Mouse (Mus musculus): ENCODE data around the gene C9. TPM values are rescaled to one million over a fixed set of nuclear protein-coding genes. Genes with fewer than 3 reads are reported as not detected.

C9 gene
- polyA plus RNA-seq, 1 experiment, result 0.06 TPM

DNA sequence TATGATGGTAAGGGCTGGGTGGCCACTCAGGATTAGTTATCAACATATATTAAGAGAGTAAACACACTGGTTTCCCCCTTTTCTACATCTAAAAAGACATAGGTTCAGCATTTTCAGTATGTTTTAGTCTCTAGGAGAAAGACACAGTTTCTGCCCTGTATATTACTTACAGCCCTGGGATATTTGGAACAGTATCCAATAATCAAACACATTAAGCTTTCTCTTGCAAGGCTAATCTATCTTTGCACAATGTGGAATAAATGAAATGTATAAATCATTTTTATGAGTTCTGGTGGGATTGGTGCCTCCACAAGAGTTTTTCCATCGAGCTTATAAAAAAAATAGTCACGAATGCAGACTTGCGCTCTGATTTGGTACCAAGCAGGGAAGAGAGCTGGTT lies 24.3 kb downstream of the C9 start:
- no peak for DNase-seq (ENCODE audit: low spot score)

DNA sequence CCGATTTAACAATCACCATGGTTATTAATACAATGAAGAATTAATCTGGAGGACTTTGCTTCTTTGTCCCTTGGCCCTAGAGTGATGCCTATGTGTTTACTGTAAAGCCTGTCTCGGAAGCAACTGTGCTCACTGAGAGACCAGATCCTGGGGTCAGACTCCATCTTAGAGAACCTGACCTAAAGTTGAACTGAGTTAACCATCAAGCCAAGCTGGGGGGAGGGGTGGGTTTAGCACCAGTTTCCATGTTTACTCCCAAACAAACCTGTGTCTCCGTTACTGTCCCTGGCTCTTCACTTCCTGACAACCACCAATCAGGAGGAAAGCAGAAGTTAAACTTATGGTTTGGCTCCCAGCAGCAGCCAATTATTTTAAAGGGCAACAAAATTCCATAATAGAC lies 38.4 kb downstream of the C9 start:
- no peak for DNase-seq (ENCODE audit: low spot score)

DNA sequence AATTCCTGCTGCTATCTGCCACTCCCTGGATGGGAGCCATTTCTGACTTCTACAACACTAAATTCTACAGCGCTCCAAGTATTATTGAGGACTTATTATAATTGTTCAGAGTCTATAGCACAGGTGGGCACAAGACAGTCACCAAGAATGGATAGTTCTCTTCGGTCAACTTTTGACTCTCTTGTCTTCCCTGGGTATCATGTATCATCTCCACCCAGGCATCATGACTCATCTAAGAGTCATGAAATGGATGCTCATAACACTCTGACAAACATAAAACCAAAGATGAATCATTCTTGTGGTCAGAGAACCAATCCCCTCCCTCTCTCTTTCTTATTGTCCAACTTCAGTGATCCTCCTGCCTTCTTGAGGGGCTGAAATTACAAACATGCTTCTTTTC lies 47.3 kb downstream of the C9 start:
- no peak for DNase-seq (ENCODE audit: low spot score)

DNA sequence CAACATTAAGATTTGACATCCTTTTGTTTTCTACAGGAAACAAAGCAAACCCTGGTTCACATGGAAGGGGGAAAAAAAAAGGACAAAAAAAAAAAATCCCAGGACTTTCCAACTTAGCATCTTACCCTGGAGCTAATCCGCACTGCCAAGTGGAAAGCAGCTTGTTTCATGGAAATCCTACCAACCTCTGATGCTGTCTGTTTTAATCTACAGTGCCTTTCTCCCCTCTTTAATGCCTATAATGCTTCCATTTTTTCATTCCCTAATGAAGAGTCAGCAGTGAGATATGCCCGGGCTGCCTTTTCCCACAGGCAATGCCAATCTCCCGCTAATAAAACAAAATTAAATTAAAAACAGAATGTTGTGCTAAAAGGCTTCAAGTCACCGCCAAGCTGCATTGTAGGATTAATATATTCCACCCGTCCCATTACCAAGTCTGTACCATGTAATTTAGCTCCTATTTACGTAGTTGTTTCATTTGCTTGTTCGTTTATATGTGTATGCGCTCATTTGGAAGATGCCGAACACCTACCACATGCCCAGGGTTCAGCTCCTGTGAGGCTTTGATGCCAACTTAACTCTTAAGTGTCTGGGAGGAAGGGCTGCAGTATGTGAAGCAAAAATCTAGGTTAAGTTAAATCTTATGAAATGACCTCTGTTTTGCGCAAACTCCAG lies 53.4 kb downstream of the C9 start:
- no peak for DNase-seq (ENCODE audit: low spot score)

DNA sequence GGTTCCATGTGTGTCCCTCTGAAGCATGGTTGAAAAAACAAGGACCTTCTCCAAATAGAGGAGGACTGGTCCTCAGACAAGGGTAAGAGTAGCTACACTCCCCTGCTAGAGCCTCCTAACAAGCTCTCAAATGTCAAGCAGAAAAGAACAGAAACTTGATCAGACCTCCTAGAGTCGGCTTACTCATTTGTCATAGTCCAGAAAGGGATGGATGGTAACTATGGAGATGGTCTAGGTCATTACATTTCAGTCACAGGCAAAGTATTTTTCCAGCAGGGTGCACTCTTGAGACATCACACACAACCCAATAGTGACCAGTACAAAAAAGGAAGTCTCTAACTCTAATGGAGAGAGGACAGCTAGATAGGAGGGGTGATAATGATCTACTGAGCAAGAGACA lies 55.7 kb downstream of the C9 start:
- DNase-seq (ENCODE audit: low spot score), result no peak

DNA sequence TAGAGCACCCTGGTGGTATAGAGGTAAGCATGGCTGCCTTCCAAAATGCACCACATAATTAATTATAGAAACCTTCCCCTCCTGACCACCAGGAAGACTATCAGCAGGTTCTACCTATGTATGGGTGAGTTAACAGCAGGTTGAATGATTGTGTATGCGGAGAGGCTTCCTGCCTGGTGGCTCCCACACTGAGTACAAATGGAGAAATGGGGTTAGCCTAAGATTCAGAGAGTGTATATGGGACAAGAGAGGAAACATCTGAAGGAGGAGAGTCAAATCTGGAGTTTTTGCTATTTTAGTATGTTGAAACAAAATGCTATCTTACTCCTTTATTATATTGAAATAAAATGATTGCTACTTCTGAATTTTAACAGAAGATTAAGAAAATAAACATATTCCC lies 72.4 kb downstream of the C9 start:
- no peak for DNase-seq (ENCODE audit: low spot score)

DNA sequence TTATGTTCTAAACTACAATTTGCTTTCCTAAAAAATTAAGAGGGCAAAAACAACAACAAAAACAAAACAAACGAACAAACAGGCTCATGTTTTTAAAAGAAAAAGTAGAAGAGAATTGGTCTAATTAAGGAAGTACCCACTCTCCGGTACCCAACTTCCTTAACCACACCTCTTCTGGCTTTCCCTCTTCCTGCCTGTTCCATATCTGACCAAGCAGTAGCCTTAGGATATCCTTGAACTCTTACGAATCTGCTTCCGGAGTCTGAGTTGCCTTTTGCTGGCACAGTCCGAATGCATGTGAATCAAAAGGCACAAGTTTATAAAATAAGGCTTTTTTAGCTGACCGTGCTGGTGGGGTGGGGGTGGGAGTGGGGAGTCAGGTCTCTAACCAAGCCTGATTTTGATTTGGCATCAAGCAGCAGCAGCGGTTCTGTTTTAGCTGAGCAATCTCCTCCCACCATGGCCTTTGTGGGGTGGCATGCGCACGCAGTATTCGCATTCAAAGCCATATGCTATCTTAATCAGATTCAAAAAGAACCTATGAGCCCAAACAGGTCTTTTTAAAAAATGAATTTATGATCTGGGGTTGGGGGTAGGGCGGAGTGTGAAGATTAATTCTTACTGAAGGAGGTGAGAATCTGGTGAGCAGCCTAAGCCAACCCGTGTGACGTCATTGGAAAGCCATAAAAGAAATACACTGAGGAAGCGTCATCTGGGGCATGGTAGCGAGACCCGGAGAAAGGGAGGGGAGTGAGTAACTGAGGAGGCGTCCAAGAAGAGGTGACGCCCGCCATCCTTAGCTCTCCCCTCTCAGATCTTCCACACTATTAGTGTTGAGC lies 74.5 kb downstream of the C9 start:
- DNase-seq (ENCODE audit: low spot score), result no peak

DNA sequence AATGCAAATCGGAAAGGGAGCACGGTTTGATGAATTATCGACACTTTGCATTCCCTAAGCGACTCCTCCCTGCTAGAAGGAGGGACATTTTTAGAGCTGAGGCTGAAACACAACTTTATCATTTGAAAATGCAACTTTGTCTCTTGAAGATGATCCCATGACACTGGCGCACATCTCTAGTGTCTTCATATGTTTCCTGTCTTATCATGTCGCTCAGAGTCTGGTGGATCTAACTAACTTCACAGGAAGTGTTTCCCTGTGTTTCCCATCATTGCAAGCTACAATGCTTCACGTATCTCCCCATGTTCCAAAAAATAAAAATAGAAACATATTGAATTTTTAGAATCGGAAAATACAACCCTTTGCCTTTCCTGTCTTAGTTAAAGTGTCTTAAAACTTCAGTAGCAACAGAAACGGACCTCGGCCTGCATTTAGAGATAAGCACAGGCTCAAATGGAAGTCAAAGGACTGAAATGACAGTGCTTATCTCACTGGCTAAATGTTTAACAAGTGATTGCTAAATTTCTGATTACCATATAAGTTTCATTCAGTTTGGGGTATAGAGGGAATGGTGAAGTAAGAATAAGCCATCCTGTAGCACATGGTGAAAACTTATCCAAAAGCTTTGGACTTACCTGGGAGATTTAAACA lies 75.5 kb downstream of the C9 start:
- no peak for DNase-seq (ENCODE audit: low spot score)

DNA sequence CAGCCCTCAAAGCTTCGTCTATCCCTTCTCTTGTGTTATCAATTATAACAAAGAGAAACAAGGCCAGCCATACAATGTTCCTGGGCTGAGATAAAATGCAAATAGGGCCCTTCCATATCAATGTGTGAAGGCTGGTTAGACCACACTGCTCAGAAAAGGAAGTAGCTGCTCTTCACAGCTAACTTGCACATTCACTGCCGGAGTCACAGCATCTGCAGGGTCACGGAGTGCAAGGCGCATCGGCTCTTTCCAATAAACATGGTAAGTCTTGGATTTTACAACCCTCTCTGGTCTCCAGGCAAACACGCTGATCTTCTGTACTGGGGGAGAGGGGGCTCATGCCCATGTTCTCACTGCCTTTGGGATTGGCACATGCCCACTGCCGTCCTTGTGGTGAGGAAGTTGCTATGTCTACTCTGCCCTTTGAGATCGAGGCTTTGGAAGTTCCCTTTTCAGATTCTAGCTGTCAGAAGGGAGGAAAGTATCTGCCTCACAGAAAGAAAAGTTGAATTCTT lies 77.6 kb downstream of the C9 start, which contains the start of gene Fyb:
Gene Fyb, plus strand, starts transcription at position 201 of the 515 bp plus-strand sequence.
- DNase-seq (ENCODE audit: low spot score), result no peak

DNA sequence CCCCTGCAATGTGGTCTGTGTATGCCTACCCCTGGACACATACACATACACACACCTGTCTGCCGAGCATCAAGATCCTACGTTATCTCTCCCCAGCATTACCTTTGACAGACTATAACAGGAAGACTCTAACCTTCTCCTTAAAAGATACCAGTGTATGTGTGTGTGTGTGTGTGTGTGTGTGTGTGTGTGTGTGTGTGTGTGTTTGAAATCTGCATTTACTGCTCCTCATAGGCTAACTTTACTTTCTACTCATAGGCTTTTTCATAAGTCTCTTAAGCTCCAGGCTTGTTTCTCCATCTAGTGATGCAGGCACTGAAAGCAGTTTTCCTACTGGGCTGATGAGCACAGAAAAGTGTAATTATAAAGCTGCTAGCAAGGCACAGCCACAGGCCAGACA lies 79.7 kb downstream of the C9 start:
- DNase-seq (ENCODE audit: low spot score), result no peak

DNA sequence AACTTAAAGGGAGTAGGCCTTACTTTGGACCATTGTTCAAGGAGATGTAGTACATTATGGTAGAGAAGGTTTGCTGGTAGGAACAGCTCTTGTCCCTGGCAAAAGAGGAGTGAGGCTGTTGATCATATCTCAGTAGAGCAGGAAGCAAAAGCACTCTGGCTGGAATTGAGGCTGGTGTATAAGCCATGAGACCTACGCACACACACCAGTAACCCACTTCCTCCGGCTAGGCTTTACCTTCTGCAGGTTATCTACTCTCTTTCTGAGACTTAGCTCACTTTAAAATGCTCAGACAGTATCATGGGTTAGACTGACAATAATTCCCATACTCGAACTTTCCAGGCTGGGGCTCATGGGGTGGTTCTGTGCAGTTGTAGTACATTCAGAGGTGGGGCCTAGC lies 80.3 kb downstream of the C9 start:
- DNase-seq (ENCODE audit: low spot score), result no peak

DNA sequence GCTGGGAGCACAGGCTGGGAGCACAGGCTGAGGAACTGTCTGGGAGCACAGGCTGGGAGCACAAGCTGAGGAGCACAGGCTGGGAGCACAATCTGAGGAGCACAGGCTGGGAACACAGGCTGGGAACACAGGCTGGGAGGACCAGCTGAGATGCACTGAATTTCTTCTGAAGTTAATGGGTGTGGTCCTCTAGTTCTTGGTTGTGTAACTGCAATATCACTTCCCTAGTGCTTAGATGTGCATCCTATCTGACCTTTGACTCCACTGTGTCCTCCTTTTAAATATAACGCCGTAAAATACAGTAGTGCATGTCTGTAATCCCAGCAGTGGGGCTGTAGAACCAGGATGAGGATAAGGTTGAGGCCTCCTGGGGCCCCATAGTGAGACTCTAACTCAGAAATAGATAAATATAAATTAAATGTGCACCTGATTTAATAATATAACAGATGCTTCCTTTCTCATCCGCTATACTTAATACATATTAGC lies 88.8 kb downstream of the C9 start:
- no peak for DNase-seq (ENCODE audit: low spot score)

DNA sequence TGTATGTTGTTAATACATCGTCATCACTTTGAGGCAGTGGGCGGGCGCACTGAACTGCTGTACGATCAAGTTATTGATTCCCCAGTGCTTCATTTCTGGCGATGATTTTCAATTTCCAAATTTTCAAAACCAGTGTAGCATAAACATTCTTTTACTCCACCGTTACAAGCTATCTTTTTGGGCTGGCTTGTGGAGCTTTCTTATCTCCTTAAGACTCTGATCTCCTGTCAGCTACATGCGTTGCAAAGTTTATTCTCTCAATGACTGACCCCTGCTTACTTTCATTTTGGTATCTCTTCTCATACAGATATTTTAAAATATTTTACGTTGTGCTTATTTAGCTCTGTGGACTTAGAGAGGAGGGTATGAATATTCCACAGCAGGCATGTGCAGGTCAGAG lies 89.5 kb downstream of the C9 start:
- DNase-seq (ENCODE audit: low spot score), result no peak

DNA sequence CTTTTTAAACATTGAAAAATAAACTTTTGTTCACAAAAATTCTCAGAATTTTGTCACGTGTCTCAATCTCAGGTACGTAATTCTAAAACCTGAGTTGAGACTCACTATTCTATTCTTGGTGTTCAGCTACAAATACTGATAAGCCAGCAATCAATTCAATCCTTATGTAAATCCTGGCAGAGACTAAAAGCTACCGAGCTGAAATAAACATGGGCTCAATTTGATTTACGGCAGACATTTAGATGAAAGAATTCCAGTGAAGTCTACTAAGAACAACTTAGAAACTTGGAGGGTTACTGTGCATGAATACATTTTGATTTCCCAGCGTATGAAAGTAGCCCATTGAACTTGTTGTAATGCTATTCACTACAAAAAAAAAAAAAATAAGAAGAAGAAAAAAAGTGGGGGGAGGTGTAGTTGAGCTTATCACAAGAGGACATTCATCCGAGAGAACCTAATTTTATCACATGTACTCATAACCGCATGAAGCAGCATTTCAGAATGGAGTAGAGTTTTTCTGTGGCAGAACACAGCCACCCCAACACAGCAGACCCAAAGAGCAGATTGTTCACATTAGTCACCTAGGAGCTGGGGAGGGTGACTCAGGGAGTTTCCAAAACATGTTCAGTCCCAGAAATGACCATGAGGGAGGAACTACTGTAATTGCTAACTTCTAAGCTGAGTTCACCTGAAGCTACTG lies 94.7 kb downstream of the C9 start:
- DNase-seq (ENCODE audit: low spot score), result no peak

Other genes starting within 250 kb of the C9 start
- 87.2 and 99.9 TPM in 2 replicates for gene Dab2, start 145.5 kb upstream of the C9 start, polyA plus RNA-seq (2012; rRNA removed)
- gene Fyb, start 77.5 kb downstream of the C9 start, polyA plus RNA-seq (2012; rRNA removed), result 9.9 and 12.1 TPM in 2 replicates

Measured in urinary bladder, adult 2 months (tissue).